Mouse (Mus musculus) MEL (cell line): Measurements from ENCODE around the gene Gm10283. TPM values are rescaled to one million over a fixed set of nuclear protein-coding genes. Genes with fewer than 3 reads are reported as not detected.

Source experiments
- DNase-seq: peaks from one replicate; pipeline ENCODE4 v3.0.0; 2011; ENCODE audit warnings: low read depth, low spot score
- H3K27ac ChIP-seq: 2 replicates; pipeline ENCODE4 v1.5.1; 2012; ENCODE audit warnings: low read depth, mild to moderate bottlenecking, control low read depth, low read length, moderate library complexity; ENCODE audit not compliant: control insufficient read depth
- H3K27me3 ChIP-seq, 2 experiments: fragments of 150-350 bp in 1 of 2; sonication (generic) in 1 of 2; 2 replicates each; pipeline ENCODE4 v1.6.1; 2012; ENCODE audit warnings: low read length in 2 of 2, mild to moderate bottlenecking in 2 of 2, improper control_type of control experiment in 1 of 2, moderate library complexity in 1 of 2; ENCODE audit not compliant: insufficient read depth in 2 of 2, control insufficient read depth in 1 of 2
- H3K36me3 ChIP-seq, 2 experiments: 2 replicates each; pipeline ENCODE4 v1.6.1; 2012 to 2014; ENCODE audit warnings: low read length in 2 of 2, improper control_type of control experiment in 1 of 2, inconsistent platforms in 1 of 2, mild to moderate bottlenecking in 1 of 2; ENCODE audit not compliant: insufficient read depth in 2 of 2, control insufficient read depth in 1 of 2
- H3K4me1 ChIP-seq, 2 experiments: fragments of 150-350 bp in 1 of 2; sonication (generic) in 1 of 2; 2 replicates each; pipeline ENCODE4 v1.6.1; 2012; ENCODE audit warnings: low read length in 2 of 2, improper control_type of control experiment in 1 of 2, mild to moderate bottlenecking in 1 of 2; ENCODE audit not compliant: insufficient read depth in 2 of 2, control insufficient read depth in 1 of 2
- H3K4me3 ChIP-seq, 2 experiments: fragments of 150-350 bp in 1 of 2; sonication (generic) in 1 of 2; 2 replicates each; pipeline ENCODE4 v1.5.1; 2012; ENCODE audit warnings: low read depth in 2 of 2, low read length in 2 of 2, mild to moderate bottlenecking in 2 of 2, moderate library complexity in 2 of 2, control low read depth in 1 of 2, improper control_type of control experiment in 1 of 2; ENCODE audit not compliant: control insufficient read depth in 1 of 2, insufficient read depth in 1 of 2
- H3K79me2 ChIP-seq: 2 replicates; pipeline ENCODE4 v1.6.1; 2012; ENCODE audit warnings: mild to moderate bottlenecking, low read length, moderate library complexity; ENCODE audit not compliant: control insufficient read depth, poor library complexity, insufficient read depth
- H3K9ac ChIP-seq: 2 replicates; pipeline ENCODE4 v1.6.1; 2012; ENCODE audit warnings: low read depth, mild to moderate bottlenecking, control low read depth, low read length, moderate library complexity; ENCODE audit not compliant: control insufficient read depth, poor library complexity, severe bottlenecking
- H3K9me3 ChIP-seq: fragments of 150-350 bp; sonication (generic); replicated peaks from 2 replicates; pipeline ENCODE4 v1.6.1; 2012; ENCODE audit warnings: mild to moderate bottlenecking, low read length, improper control_type of control experiment, moderate library complexity; ENCODE audit not compliant: insufficient read depth
- BHLHE40 ChIP-seq: IDR thresholded peaks from 2 replicates; pipeline ENCODE4 v1.6.1; 2012; ENCODE audit warnings: low read depth, mild to moderate bottlenecking, inconsistent platforms, low read length, improper control_type of control experiment, borderline replicate concordance
- CTCF ChIP-seq, 3 experiments: IDR thresholded peaks in 2 of 3; conservative IDR thresholded peaks in 1 of 3; 2 replicates each; pipeline ENCODE4 v1.5.1; 2011 to 2012; ENCODE audit warnings: low read length in 3 of 3, low read depth in 2 of 3, mild to moderate bottlenecking in 2 of 3, improper control_type of control experiment in 1 of 3, inconsistent platforms in 1 of 3, mixed read lengths in 1 of 3, moderate library complexity in 1 of 3; ENCODE audit not compliant: control insufficient read depth in 1 of 3, insufficient read depth in 1 of 3, poor library complexity in 1 of 3, severe bottlenecking in 1 of 3
- E2F4 ChIP-seq: IDR thresholded peaks from 2 replicates; pipeline ENCODE4 v1.6.1; 2011; ENCODE audit warnings: low read depth, low read length, improper control_type of control experiment, borderline replicate concordance
- ETS1 ChIP-seq: IDR thresholded peaks from 2 replicates; pipeline ENCODE4 v1.6.1; 2012; ENCODE audit warnings: low read depth, mild to moderate bottlenecking, inconsistent platforms, low read length, improper control_type of control experiment, moderate library complexity
- GABPA ChIP-seq: IDR thresholded peaks from 2 replicates; pipeline ENCODE4 v1.6.1; 2012; ENCODE audit warnings: low read depth, mild to moderate bottlenecking, inconsistent platforms, low read length, improper control_type of control experiment, moderate library complexity
- JUND ChIP-seq: IDR thresholded peaks from 2 replicates; pipeline ENCODE4 v1.6.1; 2011; ENCODE audit warnings: low read depth, mild to moderate bottlenecking, improper control_type of control experiment, low read length
- MAZ ChIP-seq: IDR thresholded peaks from 2 replicates; pipeline ENCODE4 v1.6.1; 2012; ENCODE audit warnings: low read depth, mild to moderate bottlenecking, inconsistent platforms, low read length, improper control_type of control experiment
- MEF2A ChIP-seq: IDR thresholded peaks from 2 replicates; pipeline ENCODE4 v1.6.1; 2014; ENCODE audit warnings: low read depth, mild to moderate bottlenecking, inconsistent platforms, low read length, improper control_type of control experiment; ENCODE audit not compliant: poor library complexity, insufficient replicate concordance, severe bottlenecking; ENCODE audit errors: extremely low read depth
- MXI1 ChIP-seq: IDR thresholded peaks from 2 replicates; pipeline ENCODE4 v1.6.1; 2011; ENCODE audit warnings: mild to moderate bottlenecking, low read depth, low read length, improper control_type of control experiment
- MYB ChIP-seq: IDR thresholded peaks from 2 replicates; pipeline ENCODE4 v1.6.1; 2011; ENCODE audit warnings: mild to moderate bottlenecking, low read depth, low read length, improper control_type of control experiment
- MYC ChIP-seq: IDR thresholded peaks from 2 replicates; pipeline ENCODE4 v1.6.1; 2011; ENCODE audit warnings: low read depth, mild to moderate bottlenecking, low read length, improper control_type of control experiment, moderate library complexity
- NELFE ChIP-seq: IDR thresholded peaks from 2 replicates; pipeline ENCODE4 v1.6.1; 2011; ENCODE audit warnings: low read depth, low read length, improper control_type of control experiment
- NRF1 ChIP-seq: IDR thresholded peaks from 2 replicates; pipeline ENCODE4 v1.6.1; 2014; ENCODE audit warnings: low read depth, mild to moderate bottlenecking, inconsistent platforms, low read length, improper control_type of control experiment, moderate library complexity; ENCODE audit not compliant: poor library complexity, insufficient read depth, severe bottlenecking
- POLR2A ChIP-seq, 2 experiments: IDR thresholded peaks; 2 replicates each; pipeline ENCODE4 v1.6.1; 2011 to 2012; ENCODE audit warnings: low read length in 2 of 2, mild to moderate bottlenecking in 2 of 2, control low read depth in 1 of 2, improper control_type of control experiment in 1 of 2, low read depth in 1 of 2, moderate library complexity in 1 of 2; ENCODE audit not compliant: control insufficient read depth in 1 of 2, insufficient read depth in 1 of 2, poor library complexity in 1 of 2
- POLR2AphosphoS5 ChIP-seq: IDR thresholded peaks from 2 replicates; pipeline ENCODE4 v1.6.1; 2012; ENCODE audit warnings: low read depth, borderline replicate concordance, mild to moderate bottlenecking, inconsistent platforms, low read length, moderate library complexity, mixed read lengths
- RAD21 ChIP-seq: IDR thresholded peaks from 2 replicates; pipeline ENCODE4 v1.6.1; 2011; ENCODE audit warnings: mild to moderate bottlenecking, low read depth, low read length, improper control_type of control experiment
- SIN3A ChIP-seq: IDR thresholded peaks from 2 replicates; pipeline ENCODE4 v1.6.1; 2012; ENCODE audit warnings: low read length, improper control_type of control experiment, inconsistent platforms
- TAL1 ChIP-seq: IDR thresholded peaks from 2 replicates; pipeline ENCODE4 v1.6.1; 2012; ENCODE audit warnings: mild to moderate bottlenecking, inconsistent platforms, low read length, moderate library complexity, mixed read lengths
- TBP ChIP-seq: IDR thresholded peaks from 2 replicates; pipeline ENCODE4 v1.8.0; 2011; ENCODE audit warnings: low read depth, low read length, improper control_type of control experiment
- UBTF ChIP-seq: IDR thresholded peaks from 2 replicates; pipeline ENCODE4 v1.6.1; 2012; ENCODE audit warnings: low read depth, mild to moderate bottlenecking, inconsistent platforms, low read length, improper control_type of control experiment, moderate library complexity, borderline replicate concordance; ENCODE audit not compliant: insufficient read depth
- ZC3H11A ChIP-seq: IDR thresholded peaks from 2 replicates; pipeline ENCODE4 v1.6.1; 2012; ENCODE audit warnings: low read depth, mild to moderate bottlenecking, inconsistent platforms, low read length, improper control_type of control experiment
- ZKSCAN1 ChIP-seq: IDR thresholded peaks from 2 replicates; pipeline ENCODE4 v1.6.1; 2012; ENCODE audit warnings: low read depth, mild to moderate bottlenecking, inconsistent platforms, low read length, improper control_type of control experiment, moderate library complexity
- ZMIZ1 ChIP-seq: IDR thresholded peaks from 2 replicates; pipeline ENCODE4 v1.6.1; 2012; ENCODE audit warnings: low read depth, mild to moderate bottlenecking, inconsistent platforms, low read length, improper control_type of control experiment, moderate library complexity
- ZNF384 ChIP-seq: IDR thresholded peaks from 2 replicates; pipeline ENCODE4 v1.6.1; 2012; ENCODE audit warnings: low read depth, mild to moderate bottlenecking, inconsistent platforms, low read length, improper control_type of control experiment
- polyA plus RNA-seq, 2 experiments: library from polyadenylated mRNA; stranded (reverse) in 1 of 2; unstranded in 1 of 2; fragments of >175 nt in 1 of 2; fragments of >200 nt in 1 of 2; gene quantifications; 2 replicates each; pipeline versions ENCODE4 v1.2.1 to v1.2.4; 2012; ENCODE audit warnings: low replicate concordance in 2 of 2, low read depth in 1 of 2; ENCODE audit not compliant: insufficient read length in 2 of 2, insufficient read depth in 1 of 2, missing spikeins in 1 of 2
- total RNA-seq: library from RNA; depleted of rRNA; stranded (reverse); fragments of 300-350 nt; gene quantifications from 2 replicates; pipeline ENCODE4 v1.2.3, GENCODE M21; 2012

Gene Gm10283
- total and polyA plus RNA-seq, 3 experiments, result not detected

GRCm38 (mm10) chr8:60406358-60406757 is 96.6 kb downstream of the Gm10283 start:
- Histone ChIP-seq H3K4me3 (no peak overlapping the region), H3K27me3 (no peaks in the 10 kb centered on the region), H3K9me3 (no peaks in the 10 kb centered on the region), H3K79me2 (no peaks in the 10 kb centered on the region), H3K36me3 (no peaks in the 10 kb centered on the region), H3K27ac (no peak overlapping the region), H3K9ac (no peak overlapping the region), H3K4me1 (no peaks in the 10 kb centered on the region)
- no peak for TF ChIP-seq UBTF
- no peak for DNase-seq

GRCm38 (mm10) chr8:60404994-60405548 is 97.9 kb downstream of the Gm10283 start:
- no peak for DNase-seq
- no peak for TF ChIP-seq BHLHE40
- no peak for TF ChIP-seq POLR2A (IDR thresholded peaks at IDR 0.05; ENCODE audit: control insufficient read depth in 1 of 2, insufficient read depth in 1 of 2, low read depth in 1 of 2, low read length in 2 of 2, poor library complexity in 1 of 2)
- TF ChIP-seq JUND, result no peak
- no peak for TF ChIP-seq MXI1
- no peak for TF ChIP-seq MAZ
- no peak for TF ChIP-seq ZNF384
- TF ChIP-seq TAL1, result no peak
- no peak for TF ChIP-seq MYC
- Histone ChIP-seq H3K9ac (no peak overlapping the region), H3K27ac (no peak overlapping the region), H3K27me3 (no peaks in the 10 kb centered on the region), H3K4me1 (no peaks in the 10 kb centered on the region), H3K79me2 (no peaks in the 10 kb centered on the region), H3K4me3 (no peak overlapping the region), H3K9me3 (no peaks in the 10 kb centered on the region), H3K36me3 (no peaks in the 10 kb centered on the region)

- Histone ChIP-seq H3K4me1 (no peaks in the 10 kb centered on the region), H3K79me2 (no peaks in the 10 kb centered on the region), H3K36me3 (no peaks in the 10 kb centered on the region), H3K27ac (no peak overlapping the region), H3K9me3 (no peaks in the 10 kb centered on the region), H3K27me3 (no peaks in the 10 kb centered on the region), H3K4me3 (no peak overlapping the region), H3K9ac (no peak overlapping the region)
- no peak for DNase-seq
- no peak for TF ChIP-seq CTCF (IDR thresholded peaks at IDR 0.05 in 2 of 3, conservative IDR thresholded peaks at IDR 0.05 in 1 of 3; ENCODE audit: control insufficient read depth in 1 of 3, insufficient read depth in 1 of 3, low read depth in 2 of 3, low read length in 3 of 3, poor library complexity in 1 of 3, severe bottlenecking in 1 of 3)
- no peak for TF ChIP-seq NELFE
- TF ChIP-seq MYB, result no peak
- no peak for TF ChIP-seq ZMIZ1
- no peak for TF ChIP-seq MXI1
- no peak for TF ChIP-seq MEF2A
- TF ChIP-seq ZC3H11A, result no peak
- TF ChIP-seq E2F4, result no peak
- no peak for TF ChIP-seq ZNF384
- no peak for TF ChIP-seq ZKSCAN1
- TF ChIP-seq ETS1, result no peak
- TF ChIP-seq SIN3A, result no peak
- no peak for TF ChIP-seq UBTF
- TF ChIP-seq GABPA, result no peak
- TF ChIP-seq NRF1, result no peak
- TF ChIP-seq JUND, result no peak
- no peak for TF ChIP-seq TBP
- no peak for TF ChIP-seq POLR2AphosphoS5
- no peak for TF ChIP-seq RAD21
- no peak for TF ChIP-seq MYC
These were observed 109.3 kb downstream of the Gm10283 start for GRCm38 (mm10) chr8:60393675-60394074.
